Mouse (Mus musculus): ENCODE measurements around the gene Dhodh. TPM values are rescaled to one million over a fixed set of nuclear protein-coding genes. Genes with fewer than 3 reads are reported as not detected.
A peak's percentile ranks its signal among the peaks of the same experiment; 100 is the strongest.

The Dhodh gene
- polyA plus RNA-seq, 1 experiment from 2014 or later = 35.5 TPM

DNA sequence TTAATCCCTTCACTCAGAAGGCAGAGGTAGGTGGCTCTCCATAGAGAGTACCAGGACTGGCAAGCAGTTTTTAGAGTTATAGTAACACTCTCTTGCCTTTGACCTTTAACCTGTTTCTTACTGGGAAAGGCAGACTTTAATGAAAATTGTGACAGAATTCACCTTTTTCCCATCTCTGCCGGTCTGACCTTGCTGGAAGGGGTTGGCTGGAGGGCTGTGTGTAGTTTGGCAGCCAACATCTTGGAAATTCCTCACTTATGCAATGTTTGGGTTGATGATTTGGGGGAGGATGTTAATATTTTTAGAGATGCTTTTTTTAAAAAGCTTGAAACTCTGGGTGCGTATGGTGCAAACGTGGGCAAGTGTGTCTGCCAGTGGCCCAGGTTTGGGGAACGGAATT is 24.2 kb downstream of the Dhodh start:
- Histone ChIP-seq H3K9ac (replicated peaks) (no peak overlapping the region), H3K4me2 (no peak overlapping the region), H3K4me3 (replicated peaks) (no peak overlapping the region), H3K9me3 (replicated peaks) (no peaks in the 10 kb centered on the region), H3K36me3 (no peaks in the 10 kb centered on the region), H3K27me3 (replicated peaks) (no peaks in the 10 kb centered on the region), H3K4me1 (no peaks in the 10 kb centered on the region), H3K27ac (replicated peaks) (no peak overlapping the region)
- no peak for ATAC-seq (ENCODE audit: low FRiP score)
- 85% methylated on average over 4 of the region's 4 CpGs for WGBS

DNA sequence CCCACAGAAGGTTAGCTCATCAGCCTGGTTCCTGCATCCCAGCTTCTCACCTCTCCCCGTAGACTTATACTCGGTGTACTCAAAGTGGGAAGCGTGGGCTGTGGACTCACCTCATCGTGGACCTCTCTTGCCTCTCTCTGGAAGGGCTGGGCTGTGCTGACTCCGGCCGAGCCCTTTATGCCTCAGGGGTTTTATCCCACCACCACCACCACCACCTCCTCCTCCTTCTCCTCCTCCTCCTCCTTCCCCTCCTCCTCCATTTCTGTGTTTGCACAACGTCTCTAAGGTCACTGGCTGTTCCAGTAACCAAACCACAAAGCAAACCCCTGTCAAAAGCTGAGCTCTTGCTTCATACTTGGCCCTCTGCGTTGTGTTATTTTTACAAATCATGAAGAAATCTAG is 29.6 kb downstream of the Dhodh start, which contains the start of gene Hp:
Gene Hp, minus strand, starts transcription at position 273 of the 402 bp plus-strand sequence.
- Histone ChIP-seq H3K4me2 (no peak within 1 kb of the TSS), H3K9ac (replicated peaks) (no peak within 1 kb of the TSS), H3K4me3 (replicated peaks) (no peak within 1 kb of the TSS), H3K27ac (replicated peaks) (no peak within 1 kb of the TSS), H3K9me3 (replicated peaks) (no peaks in the 10 kb centered on the region), H3K36me3 (no peaks in the 10 kb centered on the region), H3K4me1 (no peaks in the 10 kb centered on the region), H3K27me3 (replicated peaks) (no peaks in the 10 kb centered on the region)
- ATAC-seq (ENCODE audit: low FRiP score) = no peak
- 73% methylated on average over 8 of the region's 8 CpGs for WGBS

DNA sequence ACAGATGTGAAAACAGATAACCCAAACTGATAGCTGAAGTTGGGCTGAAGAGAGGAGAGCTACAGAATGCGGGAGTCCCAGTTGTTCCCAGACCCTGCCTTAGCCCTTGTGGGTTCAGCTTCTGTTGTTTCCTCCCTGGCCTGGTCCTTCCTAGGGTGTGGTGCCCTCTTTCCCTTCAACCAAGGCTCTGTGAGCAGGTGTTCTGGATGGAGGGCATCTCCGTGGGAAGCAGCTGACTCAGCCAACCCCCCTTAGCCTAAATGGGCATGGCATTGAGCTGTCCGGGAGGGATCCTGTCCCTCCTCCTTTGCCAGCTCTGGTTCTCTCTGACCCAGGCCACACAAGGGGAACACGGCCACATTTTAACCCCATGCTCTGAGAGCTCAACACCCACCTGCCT is 32.2 kb downstream of the Dhodh start:
- H3K36me3 ChIP-seq = peaks cover 7% of the 10 kb centered on the region; the same call in 1 of the 2 replicates
- H3K27me3 ChIP-seq (replicated peaks) = no peaks in the 10 kb centered on the region
- H3K4me3 ChIP-seq (replicated peaks) = no peak overlapping the region
- H3K4me1 ChIP-seq = no peaks in the 10 kb centered on the region
- 82% methylated on average over 4 of the region's 4 CpGs for WGBS
- no peak overlapping the region for H3K27ac ChIP-seq (replicated peaks)
- H3K4me2 ChIP-seq = no peak overlapping the region
- H3K9ac ChIP-seq (replicated peaks) = no peak overlapping the region
- H3K9me3 ChIP-seq (replicated peaks) = no peaks in the 10 kb centered on the region
- no peak for ATAC-seq (ENCODE audit: low FRiP score)

DNA sequence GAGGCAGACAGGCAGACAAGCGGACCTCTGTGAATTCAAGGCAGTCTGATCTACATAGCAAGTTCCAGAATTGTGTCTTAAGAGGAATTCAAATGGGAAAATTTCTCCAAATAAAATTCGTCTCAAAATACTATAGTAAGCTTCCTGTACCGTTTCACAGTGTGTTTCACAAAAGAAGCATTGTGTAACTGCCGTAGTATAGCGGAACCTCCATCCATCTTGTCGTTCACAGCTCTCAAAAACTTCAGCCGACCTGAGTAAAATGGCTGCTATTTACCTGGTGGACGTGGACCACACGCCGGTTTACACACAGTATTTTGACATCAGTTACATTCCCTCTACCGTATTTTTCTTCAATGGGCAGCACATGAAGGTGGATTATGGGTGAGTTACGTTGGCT is 37.3 kb downstream of the Dhodh start:
- no peaks in the 10 kb centered on the region for H3K27me3 ChIP-seq (replicated peaks)
- no peak overlapping the region for H3K27ac ChIP-seq (replicated peaks)
- H3K4me3 ChIP-seq (replicated peaks) = no peak overlapping the region
- 88% methylated on average over 12 of the region's 12 CpGs for WGBS
- peaks cover 11% of the 10 kb centered on the region for H3K4me1 ChIP-seq
- no peak for ATAC-seq (ENCODE audit: low FRiP score)
- no peaks in the 10 kb centered on the region for H3K9me3 ChIP-seq (replicated peaks)
- H3K36me3 ChIP-seq = peaks cover 19% of the 10 kb centered on the region
- H3K4me2 ChIP-seq = no peak overlapping the region
- H3K9ac ChIP-seq (replicated peaks) = no peak overlapping the region

DNA sequence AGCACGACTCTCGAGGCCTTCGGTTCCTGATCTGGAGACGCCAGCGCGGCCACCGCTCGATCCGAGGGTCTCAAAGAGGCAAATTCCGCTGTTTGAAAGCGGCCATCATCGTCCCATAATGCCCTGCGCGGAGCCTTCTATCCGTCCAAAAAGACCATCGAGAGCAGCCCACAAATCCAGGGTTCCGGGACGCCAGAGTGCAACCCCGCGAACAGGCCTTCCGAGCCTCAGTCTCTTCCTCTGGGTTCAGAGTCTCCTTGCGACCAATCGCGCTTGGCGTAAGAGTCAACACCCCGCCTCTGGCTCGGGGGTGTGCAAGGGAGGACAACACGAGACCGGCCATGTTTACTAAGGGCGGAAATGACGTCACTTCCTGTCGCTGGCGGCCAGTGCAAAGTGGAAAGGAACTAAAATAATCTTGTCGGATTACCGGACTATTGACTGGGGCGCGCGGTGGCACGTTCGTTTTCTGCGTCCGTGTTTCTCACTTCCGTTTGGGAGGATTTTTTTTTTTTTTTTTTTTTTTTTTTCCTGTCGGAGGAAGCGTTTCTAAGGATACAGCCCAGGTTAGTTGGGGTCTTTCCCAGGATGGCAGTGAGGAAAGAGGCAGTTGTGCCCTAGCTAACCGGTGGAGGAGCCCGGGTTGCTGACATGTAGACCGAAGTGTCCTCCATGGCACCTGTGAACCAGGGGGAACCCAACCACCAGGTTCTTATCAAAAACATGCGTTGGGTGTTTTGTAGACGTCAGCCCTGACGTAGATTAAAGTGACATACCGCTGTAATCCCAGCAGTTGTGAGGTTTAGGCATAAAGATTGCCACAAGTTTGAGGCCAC is 42.8 kb downstream of the Dhodh start, which contains the start of the genes Dhx38 and Txnl4b:
Gene Dhx38, minus strand, starts transcription at position 364 of the 836 bp plus-strand sequence.
Gene Txnl4b, plus strand, starts transcription at position 395 of the 836 bp plus-strand sequence.
- Histone ChIP-seq H3K4me1 (peaks cover 21% of the 10 kb centered on the region), H3K27ac (replicated peaks) (peak within 1 kb of the TSS; percentile 87), H3K27me3 (replicated peaks) (no peaks in the 10 kb centered on the region), H3K36me3 (peaks cover 32% of the 10 kb centered on the region), H3K4me2 (peak within 1 kb of the TSS; percentile 81), H3K9ac (replicated peaks) (peak within 1 kb of the TSS; percentile 79), H3K4me3 (replicated peaks) (peak within 1 kb of the TSS; percentile 65), H3K9me3 (replicated peaks) (no peaks in the 10 kb centered on the region)
- under 1% methylated on average over 52 of the region's 52 CpGs for WGBS
- ATAC-seq (ENCODE audit: low FRiP score) = peak; percentile 99

DNA sequence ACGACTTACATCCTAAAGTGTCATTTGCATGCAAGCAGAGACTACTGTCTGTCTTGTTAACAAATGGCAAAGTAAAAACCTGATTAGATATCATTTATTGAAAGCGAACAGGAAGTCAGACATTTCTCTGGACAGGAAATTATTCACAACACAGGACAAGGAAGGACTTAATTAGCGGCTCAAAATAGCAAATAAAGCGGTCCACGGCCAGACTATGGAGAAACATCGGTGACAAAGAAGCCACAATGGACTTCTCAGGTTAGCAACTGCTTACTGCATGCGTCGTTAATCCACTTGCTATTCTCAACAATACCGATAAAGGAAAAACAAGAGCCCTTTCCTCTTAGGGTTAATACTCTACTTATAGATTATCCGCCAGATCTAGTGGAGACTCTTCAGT is 43.7 kb downstream of the Dhodh start:
- H3K9ac ChIP-seq (replicated peaks) = peak overlapping the region; percentile 79
- peak overlapping the region; percentile 87 for H3K27ac ChIP-seq (replicated peaks)
- peaks cover 37% of the 10 kb centered on the region for H3K36me3 ChIP-seq
- H3K4me1 ChIP-seq = peaks cover 21% of the 10 kb centered on the region
- ATAC-seq (ENCODE audit: low FRiP score) = no peak
- H3K9me3 ChIP-seq (replicated peaks) = no peaks in the 10 kb centered on the region
- H3K27me3 ChIP-seq (replicated peaks) = no peaks in the 10 kb centered on the region
- 6% methylated on average over 10 of the region's 10 CpGs for WGBS
- peak overlapping the region; percentile 65 for H3K4me3 ChIP-seq (replicated peaks)
- H3K4me2 ChIP-seq = peak overlapping the region; percentile 76

DNA sequence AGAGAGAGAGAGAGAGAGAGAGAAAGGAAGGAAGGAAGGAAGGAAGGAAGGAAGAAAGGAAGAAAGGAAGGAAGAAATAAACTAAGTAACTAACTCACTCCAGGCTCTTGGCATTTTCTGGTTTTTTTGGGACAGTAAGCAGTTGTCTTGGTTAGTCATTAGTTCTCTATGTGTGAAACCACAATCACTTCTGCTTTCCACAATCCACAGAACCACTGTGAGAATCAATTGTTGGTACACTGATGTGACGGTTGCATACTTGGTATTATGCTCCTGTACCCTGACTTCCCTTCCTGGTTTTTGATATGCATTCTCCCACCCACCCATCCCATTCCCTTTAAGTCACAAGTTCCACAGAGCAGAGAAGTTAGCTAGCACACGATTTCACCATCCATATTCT is 44.6 kb downstream of the Dhodh start:
- no peak overlapping the region for H3K9ac ChIP-seq (replicated peaks)
- no peak overlapping the region for H3K4me3 ChIP-seq (replicated peaks)
- no peak overlapping the region for H3K27ac ChIP-seq (replicated peaks)
- no peak overlapping the region for H3K4me2 ChIP-seq
- peaks cover 39% of the 10 kb centered on the region for H3K36me3 ChIP-seq
- H3K9me3 ChIP-seq (replicated peaks) = no peaks in the 10 kb centered on the region
- ATAC-seq (ENCODE audit: low FRiP score) = no peak
- H3K4me1 ChIP-seq = peaks cover 21% of the 10 kb centered on the region
- no peaks in the 10 kb centered on the region for H3K27me3 ChIP-seq (replicated peaks)
- 77% methylated on average over 2 of the region's 2 CpGs for WGBS

DNA sequence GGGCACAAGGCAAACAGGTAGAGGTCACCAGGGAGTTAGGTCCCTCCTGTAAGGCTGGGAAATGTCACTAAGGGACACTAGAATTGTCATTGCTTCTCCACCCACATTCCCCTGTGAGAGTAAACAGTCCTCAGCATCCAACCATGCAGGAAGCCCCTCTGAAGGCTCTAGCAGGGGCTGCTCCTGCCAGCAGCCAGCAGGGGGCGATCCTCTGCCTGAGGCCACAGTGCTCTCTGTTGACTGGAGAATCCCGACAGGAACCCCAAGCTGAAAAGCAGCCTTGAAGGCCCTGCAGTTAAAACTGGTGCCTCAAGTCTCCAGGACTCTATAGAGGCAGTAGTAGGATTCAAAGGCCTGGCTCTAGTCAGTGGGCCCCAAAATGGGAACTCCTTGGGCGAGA is 56.8 kb downstream of the Dhodh start:
- Histone ChIP-seq H3K27ac (replicated peaks) (no peak overlapping the region), H3K4me2 (no peak overlapping the region), H3K9ac (replicated peaks) (no peak overlapping the region), H3K4me3 (replicated peaks) (no peak overlapping the region), H3K9me3 (replicated peaks) (no peaks in the 10 kb centered on the region), H3K36me3 (peaks cover 98% of the 10 kb centered on the region), H3K27me3 (replicated peaks) (no peaks in the 10 kb centered on the region), H3K4me1 (no peaks in the 10 kb centered on the region)
- WGBS = 50% methylated on average over 3 of the region's 3 CpGs
- ATAC-seq (ENCODE audit: low FRiP score) = no peak

DNA sequence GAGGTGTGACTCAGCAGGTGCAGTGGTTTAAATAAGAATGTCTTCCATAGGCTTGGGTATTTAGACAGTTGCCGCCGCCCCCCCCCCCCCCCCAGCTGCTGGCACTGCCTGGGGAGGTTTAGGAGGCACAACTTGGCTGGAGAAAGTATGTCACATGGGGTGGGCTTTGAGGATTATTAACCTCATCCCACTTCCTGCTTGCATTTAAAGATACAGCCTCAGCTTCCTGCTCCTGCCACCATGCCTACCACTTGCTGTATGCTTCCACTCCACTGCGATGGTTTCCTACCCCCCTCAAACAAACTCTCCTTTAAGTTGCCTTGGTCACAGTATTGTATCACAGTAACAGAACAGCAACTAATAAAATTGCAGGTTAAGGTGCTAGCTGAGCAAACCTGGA is 64.4 kb downstream of the Dhodh start:
- Histone ChIP-seq H3K27me3 (replicated peaks) (no peaks in the 10 kb centered on the region), H3K27ac (replicated peaks) (no peak overlapping the region), H3K4me2 (no peak overlapping the region), H3K36me3 (peaks cover 28% of the 10 kb centered on the region), H3K4me3 (replicated peaks) (no peak overlapping the region), H3K9ac (replicated peaks) (no peak overlapping the region), H3K9me3 (replicated peaks) (no peaks in the 10 kb centered on the region), H3K4me1 (no peaks in the 10 kb centered on the region)
- WGBS = 47% methylated on average over 3 of the region's 3 CpGs
- ATAC-seq (ENCODE audit: low FRiP score) = no peak

DNA sequence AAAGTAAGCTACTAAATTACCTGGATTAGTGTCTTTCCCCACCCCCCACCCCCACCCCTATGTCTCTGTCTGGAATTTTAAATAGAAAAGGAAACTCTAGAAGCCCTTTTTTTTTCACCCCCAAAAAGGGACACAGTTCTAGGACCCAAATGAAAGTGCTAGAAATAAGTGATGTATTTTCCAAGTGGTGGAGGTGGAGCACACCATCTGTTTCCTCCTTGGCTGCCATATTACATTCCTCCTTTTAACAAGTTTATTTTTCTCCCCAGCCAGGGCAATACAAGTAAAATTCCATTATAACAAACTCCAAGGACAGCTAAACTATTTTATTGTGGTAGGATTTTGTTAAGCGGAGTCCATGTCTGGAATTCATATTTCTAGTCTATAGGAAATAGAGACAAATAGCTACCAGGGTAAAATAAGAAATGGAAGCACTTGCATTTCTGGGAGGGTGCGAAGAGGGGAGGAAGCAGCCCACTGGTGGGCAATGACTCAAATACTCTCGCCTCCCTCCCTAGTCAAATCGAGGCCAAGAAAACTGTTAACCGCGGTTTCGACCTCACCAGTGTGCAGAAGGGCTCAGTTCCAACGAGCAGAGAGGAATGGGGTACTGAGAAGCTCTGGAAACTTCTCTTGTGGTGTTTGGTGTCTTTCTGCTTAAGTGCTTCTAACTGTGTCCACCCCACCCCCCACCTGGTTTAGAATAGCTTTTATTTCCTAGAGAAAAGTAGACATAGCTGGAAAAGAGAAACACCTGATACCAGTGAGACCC is 65.5 kb downstream of the Dhodh start:
- Histone ChIP-seq H3K27ac (replicated peaks) (no peak overlapping the region), H3K4me2 (no peak overlapping the region), H3K36me3 (peaks cover 17% of the 10 kb centered on the region), H3K27me3 (replicated peaks) (no peaks in the 10 kb centered on the region), H3K9me3 (replicated peaks) (no peaks in the 10 kb centered on the region), H3K4me1 (no peaks in the 10 kb centered on the region), H3K9ac (replicated peaks) (no peak overlapping the region), H3K4me3 (replicated peaks) (no peak overlapping the region)
- no peak for ATAC-seq (ENCODE audit: low FRiP score)
- WGBS = 81% methylated on average over 8 of the region's 8 CpGs

DNA sequence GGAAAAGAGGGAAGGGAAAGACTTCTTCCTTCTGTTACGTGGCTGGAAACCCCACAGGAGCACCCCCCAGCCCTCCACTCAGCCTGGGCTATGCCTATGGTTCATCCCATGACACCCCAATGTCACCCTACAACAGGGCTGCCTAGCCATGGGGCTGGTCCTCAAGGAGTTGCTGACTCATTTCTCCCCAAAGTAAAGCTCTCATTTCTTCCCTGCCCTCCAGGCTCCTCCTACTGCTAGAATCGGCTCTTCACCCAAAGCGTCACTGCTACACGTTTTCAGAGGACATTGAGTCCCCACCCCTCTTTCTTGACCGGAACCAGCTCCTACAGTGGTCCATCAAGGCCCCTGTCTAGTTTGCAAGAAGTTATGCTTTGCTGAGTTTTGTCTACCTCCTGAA is 66.3 kb downstream of the Dhodh start:
- ATAC-seq (ENCODE audit: low FRiP score) = no peak
- no peaks in the 10 kb centered on the region for H3K4me1 ChIP-seq
- peaks cover 10% of the 10 kb centered on the region; the same call in 1 of the 2 replicates for H3K36me3 ChIP-seq
- no peaks in the 10 kb centered on the region for H3K27me3 ChIP-seq (replicated peaks)
- no peak overlapping the region for H3K9ac ChIP-seq (replicated peaks)
- H3K4me3 ChIP-seq (replicated peaks) = no peak overlapping the region
- H3K27ac ChIP-seq (replicated peaks) = no peak overlapping the region
- 71% methylated on average over 5 of the region's 5 CpGs for WGBS
- no peaks in the 10 kb centered on the region for H3K9me3 ChIP-seq (replicated peaks)
- H3K4me2 ChIP-seq = no peak overlapping the region
